1 mouse cellular context compared by ENCODE assay signal in genomic region chr9:107288711-107289110, GRCm38 (mm10).
TF ChIP-seq lines count a peak whose summit lies in the region.

No protein-coding gene starts in this region.

TF ChIP-seq in CH12.LX, 34 proteins besides CTCF, POLR2A, EP300 and RAD21 (continued from another document):
- TF ChIP-seq USF1 (IDR thresholded peaks at IDR 0.05; ENCODE audit: low read depth, low read length) (no peak), CHD2 (IDR thresholded peaks at IDR 0.05; ENCODE audit: low read length) (no peak), RCOR1 (conservative IDR thresholded peaks at IDR 0.05; ENCODE audit: low read depth, low read length) (no peak), JUND (conservative IDR thresholded peaks at IDR 0.05; ENCODE audit: low read depth, low read length) (no peak), MXI1 (IDR thresholded peaks at IDR 0.05; ENCODE audit: low read depth, low read length) (peak; percentile 18; the same call in 1 of the 2 replicates), TBP (conservative IDR thresholded peaks at IDR 0.05; ENCODE audit: low read depth, low read length) (peak; percentile 67; the same call in 1 of the 2 replicates), ZMIZ1 (IDR thresholded peaks at IDR 0.05; ENCODE audit: low read depth, low read length) (peak; percentile 51; the same call in 1 of the 2 replicates), GABPA (IDR thresholded peaks at IDR 0.05; ENCODE audit: insufficient replicate concordance, low read depth, low read length) (no peak), NELFE (IDR thresholded peaks at IDR 0.05; ENCODE audit: low read depth, low read length) (peak; percentile 56; the same call in 1 of the 2 replicates), MAZ (IDR thresholded peaks at IDR 0.05; ENCODE audit: low read depth, low read length) (0 out of 2 replicates have a peak, but pooled peaks have one; percentile 52)
TF ChIP-seq in CH12.LX: peak in this region for 11.
